Mouse (Mus musculus) adrenal gland, adult 2 months (tissue): ENCODE measurements around the gene Fuk. TPM values are rescaled to one million over a fixed set of nuclear protein-coding genes. Genes with fewer than 3 reads are reported as not detected.
"Not testable (repeated sequence)": the region's sequence is repeated elsewhere in the genome, so short reads cannot be mapped to it uniquely, and the experiment has no call there.

Experiments
- DNase-seq: peaks from one replicate; pipeline ENCODE4 v3.0.0; 2021
- polyA plus RNA-seq: library from polyadenylated mRNA; depleted of rRNA; stranded (reverse); fragments of >200 nt; gene quantifications from 2 replicates; pipeline ENCODE4 v1.2.3, GENCODE M21; 2012
- total RNA-seq, 2 experiments: library from RNA; stranded (reverse); gene quantifications; 2 replicates each; pipeline ENCODE4 v1.2.3; 2021

Gene Fuk
- total and polyA plus RNA-seq, 3 experiments = 6.7 to 20.4 (median 11.5) TPM

GRCm38 (mm10) chr8:110919341-110920031 lies 17.2 kb upstream of the Fuk start, which contains the start of gene St3gal2:
St3gal2 (plus strand) TSS chr8:110919922.
- peak; percentile 92 for DNase-seq

- DNase-seq = no peak
Measured at GRCm38 (mm10) chr8:110918460-110918859, 16.2 kb upstream of the Fuk start.

- DNase-seq = no peak
Measured at GRCm38 (mm10) chr8:110918027-110918426, 15.7 kb upstream of the Fuk start.

GRCm38 (mm10) chr8:110917415-110917814 lies 15.1 kb upstream of the Fuk start:
- DNase-seq = peak; percentile 80

GRCm38 (mm10) chr8:110911576-110912570 lies 9.6 kb upstream of the Fuk start:
- DNase-seq = no peak

GRCm38 (mm10) chr8:110909850-110910249 lies 7.6 kb upstream of the Fuk start:
- not testable (repeated sequence) for DNase-seq

- DNase-seq = no peak
Measured at GRCm38 (mm10) chr8:110906682-110907081, 4.4 kb upstream of the Fuk start.

GRCm38 (mm10) chr8:110905404-110905803 lies 3.1 kb upstream of the Fuk start:
- DNase-seq = no peak

- DNase-seq = no peak
Measured at GRCm38 (mm10) chr8:110902579-110902965, 284 bp upstream of the Fuk start.

GRCm38 (mm10) chr8:110901056-110901455 lies 1.2 kb downstream of the Fuk start:
- no peak for DNase-seq

- no peak for DNase-seq
Measured at GRCm38 (mm10) chr8:110897495-110897894, 4.8 kb downstream of the Fuk start.

GRCm38 (mm10) chr8:110895812-110896211 lies 6.5 kb downstream of the Fuk start:
- DNase-seq = no peak

- no peak for DNase-seq
Measured at GRCm38 (mm10) chr8:110895254-110895653, 7.0 kb downstream of the Fuk start.

- DNase-seq = no peak
Measured at GRCm38 (mm10) chr8:110894851-110895250, 7.4 kb downstream of the Fuk start.

GRCm38 (mm10) chr8:110892913-110893312 lies 9.4 kb downstream of the Fuk start:
- DNase-seq = no peak

- DNase-seq = no peak
Measured at GRCm38 (mm10) chr8:110892040-110892439, 10.2 kb downstream of the Fuk start.

- DNase-seq = no peak
Measured at GRCm38 (mm10) chr8:110889904-110890470, 12.3 kb downstream of the Fuk start.

- DNase-seq = peak; percentile 29
Measured at GRCm38 (mm10) chr8:110888860-110889259, 13.4 kb downstream of the Fuk start.

- DNase-seq = no peak
Measured at GRCm38 (mm10) chr8:110888441-110888840, 13.8 kb downstream of the Fuk start.

GRCm38 (mm10) chr8:110887551-110887950 lies 14.7 kb downstream of the Fuk start:
- DNase-seq = peak; percentile 41

GRCm38 (mm10) chr8:110886634-110887033 lies 15.7 kb downstream of the Fuk start:
- DNase-seq = no peak

- DNase-seq = no peak
Measured at GRCm38 (mm10) chr8:110883824-110884223, 18.5 kb downstream of the Fuk start.
